Mouse (Mus musculus): ENCODE measurements around the gene Tspan7.

DNA sequence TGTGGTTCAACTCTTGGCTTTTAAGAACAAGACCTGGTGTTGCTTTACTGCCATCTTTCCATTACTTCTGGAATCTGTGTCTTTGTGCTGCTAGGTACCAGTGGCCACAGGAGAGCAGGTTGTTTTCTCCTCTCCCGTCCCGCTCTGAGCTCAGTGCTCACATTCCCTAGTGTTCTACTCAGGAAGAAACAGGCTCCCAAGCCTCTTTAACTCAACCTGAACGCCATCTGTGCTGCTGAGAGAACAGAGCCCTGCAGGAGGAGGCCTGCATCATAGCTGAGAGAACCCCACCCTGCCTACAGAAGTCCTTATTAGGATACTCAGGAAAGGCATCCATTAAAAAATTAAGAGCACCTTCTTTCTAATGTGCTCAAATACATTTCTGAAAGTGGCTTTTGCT, 80.9 kb downstream of the Tspan7 start:
- TF ChIP-seq POLR2A (IDR thresholded peaks at IDR 0.05; ENCODE audit: borderline replicate concordance, insufficient read depth, low read length) (no peak), CTCF (IDR thresholded peaks at IDR 0.05; ENCODE audit: borderline replicate concordance, insufficient read depth, low read depth, low read length) (no peak)
